Mouse (Mus musculus): ENCODE measurements around the gene Fam102a. TPM values are rescaled to one million over a fixed set of nuclear protein-coding genes. Genes with fewer than 3 reads are reported as not detected.

The Fam102a gene
- polyA plus RNA-seq, 1 experiment = 12.9 TPM

DNA sequence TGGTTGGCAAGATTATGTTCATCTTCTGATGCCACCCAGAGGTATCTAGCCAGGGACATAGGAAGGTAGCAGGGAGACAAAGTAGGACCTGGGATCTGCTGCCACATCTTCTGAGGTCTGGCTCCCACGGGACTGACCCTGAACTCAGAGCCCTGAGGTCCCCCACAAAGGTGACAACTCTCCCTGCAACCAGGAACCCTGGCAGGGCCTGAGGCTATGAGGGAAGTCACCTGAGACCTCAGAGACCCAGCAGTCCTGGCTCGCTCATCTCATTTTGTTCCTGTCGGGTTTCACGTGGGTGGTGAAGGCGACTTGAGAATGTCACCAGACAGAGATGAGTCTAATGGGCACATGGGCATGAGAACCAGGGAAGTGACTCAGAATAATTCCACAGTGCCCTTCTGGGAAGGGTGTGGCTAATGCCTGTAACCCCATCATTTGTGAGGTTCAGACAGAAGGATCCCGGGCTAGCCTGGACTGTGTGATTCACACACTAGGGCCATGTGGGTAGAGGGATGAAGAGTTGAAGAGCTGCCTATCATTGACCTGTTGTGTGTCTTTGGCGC lies 50.1 kb downstream of the Fam102a start:
- DNase-seq (ENCODE audit: low read depth) = no peak
- no peak for TF ChIP-seq CTCF (IDR thresholded peaks at IDR 0.05; ENCODE audit: borderline replicate concordance, extremely low read depth, insufficient read depth, insufficient read length)
- TF ChIP-seq POLR2A (IDR thresholded peaks at IDR 0.05; ENCODE audit: borderline replicate concordance, extremely low read depth, insufficient read depth, insufficient read length, poor library complexity, severe bottlenecking) = no peak

DNA sequence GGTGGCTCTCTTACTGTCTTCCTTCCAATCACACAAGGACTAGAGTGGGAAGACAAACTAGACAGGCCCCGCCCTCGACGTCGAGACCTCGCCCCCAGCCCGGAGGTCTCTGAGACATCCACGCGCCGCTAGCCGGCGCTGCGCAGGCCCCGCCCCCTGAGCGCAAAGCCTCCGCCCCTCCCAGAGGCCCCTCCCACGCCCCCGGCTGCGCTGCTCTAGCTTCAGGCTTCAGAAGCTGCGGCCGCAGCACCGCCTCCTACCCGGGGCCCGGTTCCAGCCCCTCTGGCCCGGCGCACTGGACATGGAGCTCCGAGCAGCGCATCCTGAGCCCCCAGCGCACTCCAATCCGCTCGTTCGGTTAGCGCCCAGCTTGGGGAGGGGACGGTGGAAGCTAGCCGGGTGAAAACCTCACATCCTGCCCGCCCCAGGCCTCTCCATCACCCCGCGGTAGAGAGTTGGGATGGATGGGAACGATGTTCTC lies 51.8 kb downstream of the Fam102a start, which contains the start of gene St6galnac4:
Gene St6galnac4 (plus strand): TSS at position 225 of the 481 bp plus-strand sequence.
- peak; percentile 56; the same call in 1 of the 2 replicates for TF ChIP-seq POLR2A (IDR thresholded peaks at IDR 0.05; ENCODE audit: borderline replicate concordance, extremely low read depth, insufficient read depth, insufficient read length, poor library complexity, severe bottlenecking)
- 0 out of 2 replicates have a peak, but pooled peaks have one; percentile 26 for TF ChIP-seq CTCF (IDR thresholded peaks at IDR 0.05; ENCODE audit: borderline replicate concordance, extremely low read depth, insufficient read depth, insufficient read length)
- peak; percentile 96 for DNase-seq (ENCODE audit: low read depth)

DNA sequence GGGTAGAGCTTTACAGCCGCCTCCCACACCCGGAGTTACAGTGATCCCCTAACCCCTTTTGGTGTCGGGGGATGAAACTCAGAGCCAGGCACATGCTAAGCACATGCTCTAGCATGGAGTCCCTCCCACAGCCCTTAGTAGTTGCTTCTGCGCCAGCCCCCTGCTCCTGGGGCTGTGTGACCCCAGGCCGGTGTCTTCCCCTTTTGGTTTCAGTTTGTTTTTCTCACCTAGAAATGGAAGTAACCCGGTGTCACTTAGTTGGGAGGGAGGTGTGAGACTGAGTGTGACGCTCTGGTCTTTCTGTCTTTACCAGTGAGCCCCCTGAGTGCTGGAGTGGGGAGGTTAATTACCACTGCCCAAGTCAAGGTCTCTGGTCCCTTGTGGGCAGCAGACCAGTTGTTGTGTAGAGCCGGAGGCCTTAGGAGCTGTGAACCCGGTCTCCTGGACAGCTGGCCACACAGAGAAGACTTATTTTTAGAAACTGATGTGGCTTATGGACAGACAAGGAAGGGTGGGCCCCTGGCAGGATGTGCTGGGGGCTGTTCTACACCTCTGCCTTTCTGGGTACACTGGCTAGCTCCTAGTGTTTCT lies 52.7 kb downstream of the Fam102a start:
- TF ChIP-seq CTCF (IDR thresholded peaks at IDR 0.05; ENCODE audit: borderline replicate concordance, extremely low read depth, insufficient read depth, insufficient read length) (no peak), POLR2A (IDR thresholded peaks at IDR 0.05; ENCODE audit: borderline replicate concordance, extremely low read depth, insufficient read depth, insufficient read length, poor library complexity, severe bottlenecking) (no peak)
- no peak for DNase-seq (ENCODE audit: low read depth)

DNA sequence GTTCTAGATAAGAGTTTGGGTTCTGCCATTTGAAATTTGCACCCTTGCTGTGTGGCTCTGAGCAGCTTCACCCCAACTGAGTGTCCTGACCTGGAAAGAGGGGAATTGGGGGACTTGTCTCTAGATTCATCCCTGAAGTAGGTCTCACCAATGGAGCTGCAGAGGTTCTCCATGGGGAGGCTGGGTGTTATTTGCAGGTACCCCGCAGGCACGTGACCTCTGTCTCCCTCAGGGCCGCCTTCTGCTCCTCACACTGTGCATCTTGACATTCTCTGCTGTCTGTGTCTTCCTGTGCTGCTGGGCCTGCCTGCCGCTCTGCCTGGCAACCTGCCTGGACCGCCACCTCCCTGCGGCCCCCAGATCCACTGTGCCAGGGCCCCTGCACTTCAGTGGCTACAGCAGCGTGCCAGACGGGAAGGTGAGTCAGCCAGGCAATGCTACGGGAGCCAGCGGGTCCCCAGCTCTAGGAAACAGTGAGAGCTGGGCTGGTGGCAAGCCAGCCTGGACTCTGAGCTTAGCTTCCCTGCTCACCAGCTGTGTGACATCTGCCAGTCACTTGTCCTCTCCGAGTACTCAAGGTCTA lies 54.2 kb downstream of the Fam102a start:
- DNase-seq (ENCODE audit: low read depth) = peak; percentile 63
- no peak for TF ChIP-seq POLR2A (IDR thresholded peaks at IDR 0.05; ENCODE audit: borderline replicate concordance, extremely low read depth, insufficient read depth, insufficient read length, poor library complexity, severe bottlenecking)
- no peak for TF ChIP-seq CTCF (IDR thresholded peaks at IDR 0.05; ENCODE audit: borderline replicate concordance, extremely low read depth, insufficient read depth, insufficient read length)

DNA sequence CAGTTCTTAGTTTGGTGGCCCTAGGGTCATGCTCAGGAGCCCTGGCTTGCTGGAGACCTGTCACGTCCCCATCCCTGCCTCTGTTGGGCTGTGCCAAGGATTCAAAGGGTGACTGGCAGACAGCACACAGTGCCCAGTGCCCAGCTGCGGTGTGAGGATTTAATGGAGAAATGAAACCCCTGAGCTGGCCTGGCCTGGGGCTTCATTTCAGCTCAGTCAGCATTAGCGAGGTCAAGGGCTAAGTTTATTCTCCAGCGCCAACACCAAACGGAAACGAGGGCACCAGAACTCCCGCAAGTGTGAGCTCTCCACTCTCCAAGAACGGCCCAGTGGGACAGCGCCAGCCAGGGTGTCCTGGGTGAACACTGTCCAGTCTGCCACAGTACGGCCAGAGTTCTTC lies 55.1 kb downstream of the Fam102a start:
- no peak for TF ChIP-seq CTCF (IDR thresholded peaks at IDR 0.05; ENCODE audit: borderline replicate concordance, extremely low read depth, insufficient read depth, insufficient read length)
- no peak for TF ChIP-seq POLR2A (IDR thresholded peaks at IDR 0.05; ENCODE audit: borderline replicate concordance, extremely low read depth, insufficient read depth, insufficient read length, poor library complexity, severe bottlenecking)
- no peak for DNase-seq (ENCODE audit: low read depth)

DNA sequence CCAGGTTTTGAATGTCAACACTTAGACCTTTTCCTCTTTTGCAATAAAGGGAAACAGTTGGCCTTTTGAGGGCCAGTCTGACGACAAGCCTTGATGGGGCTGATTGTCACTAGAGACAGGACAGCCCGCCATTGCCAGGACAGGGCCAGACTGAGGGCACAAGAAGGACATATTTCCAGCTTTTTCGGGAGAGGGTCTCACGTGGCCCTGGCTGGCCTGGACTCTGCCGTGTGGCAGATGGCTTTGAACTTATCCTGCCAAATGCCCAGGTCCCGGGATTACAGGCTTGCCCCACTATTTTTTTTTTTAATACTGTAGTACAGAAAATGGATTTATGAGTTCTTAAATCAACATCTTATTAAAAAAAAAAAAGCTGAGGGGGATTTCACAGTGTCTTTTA lies 56.1 kb downstream of the Fam102a start:
- no peak for DNase-seq (ENCODE audit: low read depth)
- TF ChIP-seq POLR2A (IDR thresholded peaks at IDR 0.05; ENCODE audit: borderline replicate concordance, extremely low read depth, insufficient read depth, insufficient read length, poor library complexity, severe bottlenecking) (no peak), CTCF (IDR thresholded peaks at IDR 0.05; ENCODE audit: borderline replicate concordance, extremely low read depth, insufficient read depth, insufficient read length) (no peak)

DNA sequence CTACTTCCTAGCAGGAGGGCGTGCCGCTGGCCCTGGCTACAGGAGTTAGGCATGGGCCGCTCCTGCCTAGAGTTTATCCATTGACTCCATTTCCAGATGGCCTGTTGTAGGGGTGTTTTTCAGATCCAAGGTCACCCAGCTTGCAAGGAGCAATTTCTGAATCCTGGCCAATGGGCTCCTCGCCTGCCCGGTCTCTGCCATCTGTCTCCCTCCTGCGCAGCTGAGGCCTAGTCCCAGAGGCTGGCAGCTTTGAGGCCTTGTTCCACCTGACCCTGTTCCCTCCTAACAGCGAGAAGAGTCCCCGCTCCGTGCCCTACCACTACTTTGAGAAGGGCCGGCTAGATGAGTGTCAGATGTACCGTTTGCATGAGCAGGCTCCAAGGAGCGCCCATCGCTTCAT lies 61.6 kb downstream of the Fam102a start:
- peak; percentile 74 for DNase-seq (ENCODE audit: low read depth)
- no peak for TF ChIP-seq CTCF (IDR thresholded peaks at IDR 0.05; ENCODE audit: borderline replicate concordance, extremely low read depth, insufficient read depth, insufficient read length)
- no peak for TF ChIP-seq POLR2A (IDR thresholded peaks at IDR 0.05; ENCODE audit: borderline replicate concordance, extremely low read depth, insufficient read depth, insufficient read length, poor library complexity, severe bottlenecking)

DNA sequence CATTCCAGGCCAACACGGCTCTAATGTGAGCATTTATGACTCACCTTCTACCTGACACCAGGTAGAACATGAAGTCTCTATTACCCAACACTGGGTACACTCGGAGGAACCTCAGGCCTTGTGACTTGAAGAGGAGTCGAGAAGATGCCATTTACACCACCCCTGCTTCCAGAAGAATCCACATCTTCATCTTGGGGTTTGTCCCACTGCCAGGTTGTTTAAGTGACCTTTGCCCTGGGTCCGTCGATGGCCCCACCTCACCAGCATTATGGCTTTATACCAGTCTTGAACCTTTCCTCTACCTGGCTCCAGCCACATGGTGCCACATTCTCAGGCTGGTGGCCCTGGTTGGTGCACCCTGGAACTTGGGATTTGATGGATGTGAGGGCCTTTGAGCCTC lies 62.1 kb downstream of the Fam102a start:
- no peak for TF ChIP-seq POLR2A (IDR thresholded peaks at IDR 0.05; ENCODE audit: borderline replicate concordance, extremely low read depth, insufficient read depth, insufficient read length, poor library complexity, severe bottlenecking)
- no peak for TF ChIP-seq CTCF (IDR thresholded peaks at IDR 0.05; ENCODE audit: borderline replicate concordance, extremely low read depth, insufficient read depth, insufficient read length)
- no peak for DNase-seq (ENCODE audit: low read depth)

DNA sequence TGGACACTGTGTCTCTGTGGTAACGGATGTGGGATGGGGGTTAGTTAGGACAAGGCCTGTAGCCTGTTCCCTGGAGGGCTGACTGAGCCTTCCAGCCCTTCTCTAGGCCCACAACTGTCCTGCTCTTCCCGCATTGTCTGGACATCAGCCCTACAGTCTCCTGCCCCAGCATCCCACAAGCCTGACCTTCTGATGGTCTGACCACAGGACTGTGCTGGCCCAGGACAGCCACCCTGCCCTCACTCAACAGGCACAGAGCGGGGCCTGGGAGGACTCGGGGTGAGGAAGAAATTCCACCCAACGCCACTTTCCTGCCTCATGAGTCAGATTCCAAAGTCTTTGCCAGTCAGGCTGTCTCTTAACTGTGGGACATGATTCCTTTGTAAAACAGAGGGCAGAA lies 62.6 kb downstream of the Fam102a start:
- DNase-seq (ENCODE audit: low read depth) = no peak
- TF ChIP-seq CTCF (IDR thresholded peaks at IDR 0.05; ENCODE audit: borderline replicate concordance, extremely low read depth, insufficient read depth, insufficient read length) (no peak), POLR2A (IDR thresholded peaks at IDR 0.05; ENCODE audit: borderline replicate concordance, extremely low read depth, insufficient read depth, insufficient read length, poor library complexity, severe bottlenecking) (no peak)

DNA sequence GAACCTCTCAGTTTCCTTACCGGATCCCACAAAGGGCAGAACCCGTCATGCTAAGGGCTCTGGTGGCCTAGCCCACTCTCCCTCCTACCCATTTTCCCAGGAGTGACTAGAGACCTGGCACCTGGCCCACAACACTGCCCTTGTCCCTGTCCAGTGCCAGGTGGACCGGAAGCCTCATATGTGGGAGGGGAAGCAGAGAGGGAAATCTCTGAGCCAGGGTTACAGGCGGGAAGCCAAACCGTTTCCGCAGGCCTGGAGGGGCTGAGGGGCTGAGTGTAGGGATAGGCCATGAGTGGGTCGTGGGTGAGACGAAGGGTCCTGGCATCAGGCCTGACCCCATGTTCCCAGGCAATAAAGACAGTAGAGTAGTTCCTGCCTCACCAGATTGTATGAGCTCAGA lies 63.4 kb downstream of the Fam102a start:
- TF ChIP-seq POLR2A (IDR thresholded peaks at IDR 0.05; ENCODE audit: borderline replicate concordance, extremely low read depth, insufficient read depth, insufficient read length, poor library complexity, severe bottlenecking) = no peak
- TF ChIP-seq CTCF (IDR thresholded peaks at IDR 0.05; ENCODE audit: borderline replicate concordance, extremely low read depth, insufficient read depth, insufficient read length) = no peak
- DNase-seq (ENCODE audit: low read depth) = no peak

DNA sequence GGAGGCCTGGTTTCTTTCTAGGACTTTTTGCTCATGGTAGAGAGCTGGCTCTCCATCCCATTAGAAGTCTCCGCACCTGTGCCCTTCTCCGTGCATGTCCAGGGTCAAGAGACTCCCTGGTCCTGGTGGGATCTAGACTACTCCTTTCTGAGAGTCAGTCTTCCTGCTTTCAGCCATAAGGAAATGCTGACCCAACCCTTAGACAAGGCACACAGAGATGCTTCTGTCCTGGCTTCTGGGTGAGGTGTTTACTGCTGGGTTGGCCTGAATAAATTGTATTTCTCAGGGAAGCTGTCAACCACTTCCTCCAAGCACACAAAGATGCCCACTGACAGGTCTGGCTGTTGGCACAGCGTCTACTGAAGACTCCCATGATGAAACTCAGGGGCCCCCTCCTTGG lies 64.3 kb downstream of the Fam102a start, which contains the start of gene St6galnac6:
Gene St6galnac6 (plus strand): TSS at position 301 of the 400 bp plus-strand sequence.
- no peak for DNase-seq (ENCODE audit: low read depth)
- TF ChIP-seq CTCF (IDR thresholded peaks at IDR 0.05; ENCODE audit: borderline replicate concordance, extremely low read depth, insufficient read depth, insufficient read length) (no peak), POLR2A (IDR thresholded peaks at IDR 0.05; ENCODE audit: borderline replicate concordance, extremely low read depth, insufficient read depth, insufficient read length, poor library complexity, severe bottlenecking) (no peak)
